Mouse (Mus musculus): ENCODE measurements around the gene Macrod2. TPM values are rescaled to one million over a fixed set of nuclear protein-coding genes. Genes with fewer than 3 reads are reported as not detected.

The Macrod2 gene
- polyA plus RNA-seq, 1 experiment from 2014 or later, result 19.9 TPM

GRCm38 (mm10) chr2:141169586-141169985 is 774.5 kb downstream of the Macrod2 start:
- ATAC-seq (replicated peaks; ENCODE audit: low FRiP score) (no peak), DNase-seq (ENCODE audit: low spot score) (no peak)
- Histone ChIP-seq H3K27me3 (replicated peaks; ENCODE audit: control insufficient read depth, insufficient read depth, low read length) (no peaks in the 10 kb centered on the region), H3K4me2 (no peak overlapping the region), H3K9ac (ENCODE audit: low read depth, low read length) (no peak overlapping the region), H3K9me3 (ENCODE audit: control insufficient read depth, low read length) (no peaks in the 10 kb centered on the region), H3K4me1 (replicated peaks; ENCODE audit: control insufficient read depth, insufficient read depth, low read length) (no peaks in the 10 kb centered on the region), H3K36me3 (ENCODE audit: control insufficient read depth, insufficient read depth, low read length) (no peaks in the 10 kb centered on the region), H3K4me3 (ENCODE audit: low read depth, low read length) (no peak overlapping the region), H3K27ac (ENCODE audit: low read depth, low read length) (no peak overlapping the region)
- WGBS, result 67% methylated on average over 3 of the region's 3 CpGs

DNA sequence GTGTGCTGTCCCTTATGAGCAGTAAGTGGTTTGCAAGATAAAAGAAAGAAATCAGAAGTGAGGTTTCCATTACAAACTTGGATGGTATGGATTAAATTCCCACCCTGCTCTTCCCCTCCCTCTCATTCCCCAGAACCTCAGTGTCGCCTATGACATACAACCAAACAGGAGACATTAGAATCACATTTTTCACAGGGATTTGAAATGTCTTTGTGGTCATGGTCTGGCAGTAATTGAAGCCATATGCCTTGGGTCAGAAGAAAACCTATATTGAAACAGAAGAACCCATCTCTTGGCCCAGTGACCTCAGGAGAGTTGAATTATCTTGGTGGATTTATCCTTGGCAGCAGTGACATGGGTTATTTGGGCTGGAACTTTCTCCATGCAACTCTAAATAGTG is 778.1 kb downstream of the Macrod2 start:
- ATAC-seq (replicated peaks; ENCODE audit: low FRiP score) (no peak), DNase-seq (ENCODE audit: low spot score) (no peak)
- no peak overlapping the region for H3K4me2 ChIP-seq
- 77% methylated on average over 1 of the region's 1 CpGs for WGBS
- no peak overlapping the region for H3K4me3 ChIP-seq (ENCODE audit: low read depth, low read length)
- no peaks in the 10 kb centered on the region for H3K27me3 ChIP-seq (replicated peaks; ENCODE audit: control insufficient read depth, insufficient read depth, low read length)
- no peaks in the 10 kb centered on the region for H3K36me3 ChIP-seq (ENCODE audit: control insufficient read depth, insufficient read depth, low read length)
- H3K9ac ChIP-seq (ENCODE audit: low read depth, low read length), result no peak overlapping the region
- no peak overlapping the region for H3K27ac ChIP-seq (ENCODE audit: low read depth, low read length)
- no peaks in the 10 kb centered on the region for H3K9me3 ChIP-seq (ENCODE audit: control insufficient read depth, low read length)
- H3K4me1 ChIP-seq (replicated peaks; ENCODE audit: control insufficient read depth, insufficient read depth, low read length), result no peaks in the 10 kb centered on the region

DNA sequence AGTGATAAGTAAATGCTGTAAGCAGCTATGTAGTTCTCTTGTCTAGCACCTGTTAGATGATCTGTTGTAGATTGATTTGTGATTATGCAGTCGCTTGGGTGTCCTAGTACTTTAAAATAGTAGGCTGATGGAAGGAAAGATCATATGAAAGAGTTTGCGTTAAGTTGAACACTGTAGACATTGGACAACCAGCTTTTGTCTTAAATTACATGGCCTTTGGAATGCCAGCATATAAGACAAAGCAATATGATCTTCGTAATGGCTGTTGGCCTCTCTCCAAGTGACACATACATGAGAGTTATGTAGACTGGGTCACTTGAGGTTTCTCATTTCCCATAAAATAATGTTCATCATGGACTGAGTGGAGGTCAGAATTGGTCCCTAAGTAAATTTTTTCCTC is 778.5 kb downstream of the Macrod2 start:
- DNase-seq (ENCODE audit: low spot score), result no peak
- Histone ChIP-seq H3K4me1 (replicated peaks; ENCODE audit: control insufficient read depth, insufficient read depth, low read length) (no peaks in the 10 kb centered on the region), H3K4me3 (ENCODE audit: low read depth, low read length) (no peak overlapping the region), H3K9ac (ENCODE audit: low read depth, low read length) (no peak overlapping the region), H3K4me2 (no peak overlapping the region), H3K27me3 (replicated peaks; ENCODE audit: control insufficient read depth, insufficient read depth, low read length) (no peaks in the 10 kb centered on the region), H3K27ac (ENCODE audit: low read depth, low read length) (no peak overlapping the region), H3K36me3 (ENCODE audit: control insufficient read depth, insufficient read depth, low read length) (no peaks in the 10 kb centered on the region), H3K9me3 (ENCODE audit: control insufficient read depth, low read length) (no peaks in the 10 kb centered on the region)
- 76% methylated on average over 3 of the region's 3 CpGs for WGBS
- ATAC-seq (replicated peaks; ENCODE audit: low FRiP score), result no peak

DNA sequence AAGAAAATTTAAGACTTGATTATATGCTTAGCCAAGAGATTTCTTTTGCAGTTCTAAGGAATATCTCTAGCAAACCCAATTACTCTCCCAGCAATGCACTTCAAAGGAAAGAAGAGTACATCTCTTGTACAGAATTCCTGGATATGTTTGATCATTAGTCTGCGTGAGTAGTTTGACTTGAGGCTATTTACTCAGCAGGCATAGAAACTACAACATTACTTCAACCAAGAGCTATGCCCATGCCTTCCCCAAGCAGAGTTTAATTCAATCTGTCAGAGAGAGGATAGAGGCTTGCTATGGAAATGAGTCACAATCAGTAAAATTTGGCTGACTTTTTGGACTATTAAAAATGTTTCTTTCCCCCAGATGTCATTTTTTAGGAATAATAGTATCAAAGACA is 785.5 kb downstream of the Macrod2 start:
- 73% methylated on average over 1 of the region's 1 CpGs for WGBS
- Histone ChIP-seq H3K9ac (ENCODE audit: low read depth, low read length) (no peak overlapping the region), H3K4me2 (no peak overlapping the region), H3K9me3 (ENCODE audit: control insufficient read depth, low read length) (no peaks in the 10 kb centered on the region), H3K4me3 (ENCODE audit: low read depth, low read length) (no peak overlapping the region), H3K36me3 (ENCODE audit: control insufficient read depth, insufficient read depth, low read length) (no peaks in the 10 kb centered on the region), H3K4me1 (replicated peaks; ENCODE audit: control insufficient read depth, insufficient read depth, low read length) (no peaks in the 10 kb centered on the region), H3K27me3 (replicated peaks; ENCODE audit: control insufficient read depth, insufficient read depth, low read length) (no peaks in the 10 kb centered on the region), H3K27ac (ENCODE audit: low read depth, low read length) (no peak overlapping the region)
- DNase-seq (ENCODE audit: low spot score) (no peak), ATAC-seq (replicated peaks; ENCODE audit: low FRiP score) (no peak)

GRCm38 (mm10) chr2:141182034-141182759 is 787.1 kb downstream of the Macrod2 start:
- Histone ChIP-seq H3K27me3 (replicated peaks; ENCODE audit: control insufficient read depth, insufficient read depth, low read length) (no peaks in the 10 kb centered on the region), H3K27ac (ENCODE audit: low read depth, low read length) (no peak overlapping the region), H3K36me3 (ENCODE audit: control insufficient read depth, insufficient read depth, low read length) (no peaks in the 10 kb centered on the region), H3K4me2 (no peak overlapping the region), H3K4me1 (replicated peaks; ENCODE audit: control insufficient read depth, insufficient read depth, low read length) (no peaks in the 10 kb centered on the region), H3K9ac (ENCODE audit: low read depth, low read length) (no peak overlapping the region), H3K9me3 (ENCODE audit: control insufficient read depth, low read length) (no peaks in the 10 kb centered on the region), H3K4me3 (ENCODE audit: low read depth, low read length) (no peak overlapping the region)
- ATAC-seq (replicated peaks; ENCODE audit: low FRiP score) (no peak), DNase-seq (ENCODE audit: low spot score) (no peak)
- WGBS, result 71% methylated on average over 5 of the region's 5 CpGs

DNA sequence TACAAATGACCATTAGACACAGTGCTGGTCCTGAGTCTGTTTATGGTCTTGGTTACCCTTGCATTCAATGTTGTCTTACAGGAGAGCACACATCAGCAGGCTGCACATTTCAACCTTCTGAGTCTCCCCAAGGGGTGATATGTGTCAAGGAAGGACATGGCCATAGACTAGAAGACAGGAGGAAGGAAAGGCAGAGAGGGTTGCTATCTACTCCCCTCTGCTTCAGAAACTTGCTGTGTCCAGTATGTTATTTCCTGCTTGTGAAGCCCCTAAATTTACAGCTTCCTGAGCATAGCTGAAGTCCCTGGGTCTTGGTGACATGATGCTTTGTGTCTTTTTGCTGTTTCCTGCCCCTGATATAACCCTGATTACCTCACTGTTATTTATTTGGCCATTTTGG is 799.4 kb downstream of the Macrod2 start:
- H3K36me3 ChIP-seq (ENCODE audit: control insufficient read depth, insufficient read depth, low read length), result no peaks in the 10 kb centered on the region
- no peak overlapping the region for H3K9ac ChIP-seq (ENCODE audit: low read depth, low read length)
- DNase-seq (ENCODE audit: low spot score), result peak; percentile 30
- no peaks in the 10 kb centered on the region for H3K27me3 ChIP-seq (replicated peaks; ENCODE audit: control insufficient read depth, insufficient read depth, low read length)
- H3K9me3 ChIP-seq (ENCODE audit: control insufficient read depth, low read length), result no peaks in the 10 kb centered on the region
- H3K4me3 ChIP-seq (ENCODE audit: low read depth, low read length), result no peak overlapping the region
- no peak overlapping the region for H3K27ac ChIP-seq (ENCODE audit: low read depth, low read length)
- peak; percentile 69 for ATAC-seq (replicated peaks; ENCODE audit: low FRiP score)
- no peak overlapping the region for H3K4me2 ChIP-seq
- H3K4me1 ChIP-seq (replicated peaks; ENCODE audit: control insufficient read depth, insufficient read depth, low read length), result no peaks in the 10 kb centered on the region

- no peaks in the 10 kb centered on the region for H3K27me3 ChIP-seq (replicated peaks; ENCODE audit: control insufficient read depth, insufficient read depth, low read length)
- H3K27ac ChIP-seq (ENCODE audit: low read depth, low read length), result no peak overlapping the region
- no peak overlapping the region for H3K4me3 ChIP-seq (ENCODE audit: low read depth, low read length)
- H3K9me3 ChIP-seq (ENCODE audit: control insufficient read depth, low read length), result no peaks in the 10 kb centered on the region
- H3K4me1 ChIP-seq (replicated peaks; ENCODE audit: control insufficient read depth, insufficient read depth, low read length), result no peaks in the 10 kb centered on the region
- H3K36me3 ChIP-seq (ENCODE audit: control insufficient read depth, insufficient read depth, low read length), result no peaks in the 10 kb centered on the region
- no peak for ATAC-seq (replicated peaks; ENCODE audit: low FRiP score)
- no peak for DNase-seq (ENCODE audit: low spot score)
- H3K4me2 ChIP-seq, result no peak overlapping the region
- no peak overlapping the region for H3K9ac ChIP-seq (ENCODE audit: low read depth, low read length)
- 73% methylated on average over 4 of the region's 4 CpGs for WGBS
Measured at GRCm38 (mm10) chr2:141200481-141200880, 805.4 kb downstream of the Macrod2 start.

DNA sequence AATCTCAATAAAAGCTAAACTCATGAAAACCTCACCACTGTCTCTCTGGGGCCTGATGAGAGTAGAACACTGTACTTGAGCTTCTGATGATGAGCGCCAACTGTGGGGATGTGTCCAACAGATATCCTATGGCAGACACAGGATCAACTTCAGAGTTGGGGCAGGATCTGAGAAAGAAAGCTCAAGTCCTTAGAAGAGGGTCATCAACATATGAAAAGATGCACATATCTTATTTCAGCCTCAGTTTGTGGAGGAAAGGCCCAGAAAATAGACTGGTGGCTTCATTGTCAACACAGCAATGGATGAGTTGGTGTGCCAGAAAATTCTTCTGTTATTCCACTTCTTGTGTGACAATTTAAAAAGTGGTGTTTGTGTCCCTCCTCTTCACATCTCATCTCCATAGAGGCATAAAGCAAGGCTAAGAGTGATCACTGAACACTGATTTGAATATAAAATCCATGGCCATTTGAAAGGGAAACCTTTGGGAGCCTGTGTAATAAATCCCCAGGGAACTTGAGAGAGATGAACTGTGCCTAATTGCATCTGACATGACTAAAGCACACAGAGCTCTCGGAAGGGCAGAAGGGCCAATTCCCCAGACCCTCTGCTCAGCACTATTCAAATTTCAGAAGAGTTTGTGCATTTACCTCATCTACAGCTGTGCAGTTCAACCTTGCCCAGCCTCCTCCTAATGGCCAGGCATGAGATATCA is 806.4 kb downstream of the Macrod2 start:
- WGBS, result 72% methylated on average over 2 of the region's 2 CpGs

DNA sequence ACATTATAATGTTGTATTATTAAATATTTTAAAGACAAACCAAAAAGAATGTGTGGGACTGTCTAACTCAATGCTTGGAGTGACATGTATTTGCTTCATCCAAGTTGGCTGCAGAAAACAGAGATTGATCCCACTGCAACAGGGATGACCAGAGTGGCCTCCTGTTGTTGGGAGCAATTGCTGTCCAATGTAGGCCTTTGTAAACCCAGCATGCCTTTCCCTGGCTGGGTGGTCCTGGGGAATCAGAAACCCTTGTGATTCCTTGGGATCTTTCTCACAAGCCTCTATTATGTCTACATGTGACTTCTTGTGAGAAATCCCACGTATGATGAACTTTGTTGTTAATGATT is 806.9 kb downstream of the Macrod2 start:
- DNase-seq (ENCODE audit: low spot score) (no peak), ATAC-seq (replicated peaks; ENCODE audit: low FRiP score) (no peak)
- 79% methylated on average over 1 of the region's 1 CpGs for WGBS
- H3K4me3 ChIP-seq (ENCODE audit: low read depth, low read length), result no peak overlapping the region
- no peak overlapping the region for H3K4me2 ChIP-seq
- no peaks in the 10 kb centered on the region for H3K4me1 ChIP-seq (replicated peaks; ENCODE audit: control insufficient read depth, insufficient read depth, low read length)
- no peaks in the 10 kb centered on the region for H3K27me3 ChIP-seq (replicated peaks; ENCODE audit: control insufficient read depth, insufficient read depth, low read length)
- no peaks in the 10 kb centered on the region for H3K36me3 ChIP-seq (ENCODE audit: control insufficient read depth, insufficient read depth, low read length)
- no peak overlapping the region for H3K9ac ChIP-seq (ENCODE audit: low read depth, low read length)
- no peaks in the 10 kb centered on the region for H3K9me3 ChIP-seq (ENCODE audit: control insufficient read depth, low read length)
- H3K27ac ChIP-seq (ENCODE audit: low read depth, low read length), result no peak overlapping the region

More for the DNA sequence above, 806.4 kb downstream of the Macrod2 start:
- Histone ChIP-seq H3K9ac (ENCODE audit: low read depth, low read length) (no peak overlapping the region), H3K4me3 (ENCODE audit: low read depth, low read length) (no peak overlapping the region), H3K27me3 (replicated peaks; ENCODE audit: control insufficient read depth, insufficient read depth, low read length) (no peaks in the 10 kb centered on the region), H3K27ac (ENCODE audit: low read depth, low read length) (no peak overlapping the region), H3K4me2 (no peak overlapping the region), H3K36me3 (ENCODE audit: control insufficient read depth, insufficient read depth, low read length) (no peaks in the 10 kb centered on the region), H3K9me3 (ENCODE audit: control insufficient read depth, low read length) (no peaks in the 10 kb centered on the region), H3K4me1 (replicated peaks; ENCODE audit: control insufficient read depth, insufficient read depth, low read length) (no peaks in the 10 kb centered on the region)
- ATAC-seq (replicated peaks; ENCODE audit: low FRiP score) (no peak), DNase-seq (ENCODE audit: low spot score) (no peak)
